Mouse (Mus musculus): ENCODE measurements around the gene Aass. TPM values are rescaled to one million over a fixed set of nuclear protein-coding genes. Genes with fewer than 3 reads are reported as not detected.
"Not testable (repeated sequence)": the region's sequence is repeated elsewhere in the genome, so short reads cannot be mapped to it uniquely, and the experiment has no call there.

The Aass gene
- polyA plus RNA-seq (2016; fragmentation: Nextera tagmentation; extraction: Ambion mirVana) = 3.5 and 3.6 TPM in 2 replicates

- peak; percentile 63; the same call in 1 of the 2 replicates for ATAC-seq (ENCODE audit: low FRiP score)
- no peaks in the 10 kb centered on the region for H3K9me3 ChIP-seq (replicated peaks)
Observed at GRCm38 (mm10) chr6:23132573-23133181, at the start of gene Aass. Aass (minus strand) TSS chr6:23132986.

GRCm38 (mm10) chr6:23180096-23180495, 47.3 kb upstream of the Aass start:
- no peak overlapping the region for H3K9ac ChIP-seq
- H3K27me3 ChIP-seq = no peaks in the 10 kb centered on the region
- 26% methylated on average over 8 of the region's 8 CpGs for WGBS
- no peaks in the 10 kb centered on the region for H3K4me1 ChIP-seq
- H3K4me2 ChIP-seq (replicated peaks) = 0 out of 2 replicates have a peak overlapping the region, but pooled peaks have one; percentile 17
- no peak for ATAC-seq (ENCODE audit: low FRiP score)
- H3K4me3 ChIP-seq = no peak overlapping the region
- no peak overlapping the region for H3K27ac ChIP-seq
- no peaks in the 10 kb centered on the region for H3K9me3 ChIP-seq (replicated peaks)
- no peaks in the 10 kb centered on the region for H3K36me3 ChIP-seq

More at GRCm38 (mm10) chr6:23132573-23133181, at the start of gene Aass:
- Histone ChIP-seq H3K4me1 (peaks cover 9% of the 10 kb centered on the region), H3K4me2 (replicated peaks) (peak within 1 kb of the TSS; percentile 76), H3K4me3 (peak within 1 kb of the TSS; percentile 42), H3K27ac (no peak within 1 kb of the TSS), H3K27me3 (no peaks in the 10 kb centered on the region), H3K9ac (peak within 1 kb of the TSS; percentile 20; the same call in 1 of the 2 replicates), H3K36me3 (no peaks in the 10 kb centered on the region)
- WGBS = under 1% methylated on average over 20 of the region's 20 CpGs

DNA sequence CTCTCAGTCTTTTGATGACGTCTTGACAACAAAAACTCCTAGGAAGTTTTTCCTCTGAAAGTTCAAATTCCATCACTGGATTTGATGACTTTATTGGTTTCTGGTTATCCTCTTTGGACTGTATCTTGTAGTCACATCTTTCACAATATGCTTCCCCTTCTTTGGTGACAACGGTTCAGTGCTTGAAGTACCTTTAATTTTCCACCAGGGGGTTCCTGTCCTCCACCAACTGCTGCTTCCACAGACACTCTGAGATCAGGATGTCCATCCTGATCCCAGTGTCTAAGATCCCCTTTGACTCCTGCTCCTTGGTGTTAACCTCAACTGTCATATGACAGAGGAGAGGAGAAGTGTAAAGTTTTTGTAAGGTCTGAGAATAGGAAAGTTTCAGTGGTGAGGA, 31.0 kb upstream of the Aass start:
- H3K4me2 ChIP-seq (replicated peaks); H3K36me3 ChIP-seq; H3K27me3 ChIP-seq; H3K9me3 ChIP-seq (replicated peaks); H3K9ac ChIP-seq; H3K4me1 ChIP-seq; H3K4me3 ChIP-seq; ATAC-seq (ENCODE audit: low FRiP score); H3K27ac ChIP-seq: not testable (repeated sequence)
- 56% methylated on average over 2 of the region's 2 CpGs for WGBS

GRCm38 (mm10) chr6:23156357-23156756, 23.6 kb upstream of the Aass start:
- not testable (repeated sequence) for H3K9me3 ChIP-seq (replicated peaks); H3K4me2 ChIP-seq (replicated peaks); ATAC-seq (ENCODE audit: low FRiP score); H3K9ac ChIP-seq; H3K27me3 ChIP-seq; H3K4me3 ChIP-seq; H3K36me3 ChIP-seq; H3K27ac ChIP-seq; H3K4me1 ChIP-seq
- WGBS = 64% methylated on average over 3 of the region's 3 CpGs

- no peak overlapping the region for H3K4me2 ChIP-seq (replicated peaks)
- H3K9ac ChIP-seq = no peak overlapping the region
- H3K27me3 ChIP-seq = no peaks in the 10 kb centered on the region
- no peak overlapping the region for H3K4me3 ChIP-seq
- H3K36me3 ChIP-seq = no peaks in the 10 kb centered on the region
- H3K9me3 ChIP-seq (replicated peaks) = no peaks in the 10 kb centered on the region
- no peak for ATAC-seq (ENCODE audit: low FRiP score)
- 92% methylated on average over 2 of the region's 2 CpGs for WGBS
- no peaks in the 10 kb centered on the region for H3K4me1 ChIP-seq
- H3K27ac ChIP-seq = no peak overlapping the region
Observed at GRCm38 (mm10) chr6:23153112-23153511, 20.3 kb upstream of the Aass start.

GRCm38 (mm10) chr6:23147221-23147620, 14.4 kb upstream of the Aass start:
- Histone ChIP-seq H3K4me2 (replicated peaks) (no peak overlapping the region), H3K27me3 (no peaks in the 10 kb centered on the region), H3K4me3 (no peak overlapping the region), H3K9me3 (replicated peaks) (no peaks in the 10 kb centered on the region), H3K9ac (no peak overlapping the region), H3K36me3 (no peaks in the 10 kb centered on the region), H3K4me1 (no peaks in the 10 kb centered on the region), H3K27ac (no peak overlapping the region)
- 77% methylated on average over 2 of the region's 2 CpGs for WGBS
- no peak for ATAC-seq (ENCODE audit: low FRiP score)

GRCm38 (mm10) chr6:23143980-23144379, 11.2 kb upstream of the Aass start:
- H3K4me3 ChIP-seq = no peak overlapping the region
- ATAC-seq (ENCODE audit: low FRiP score) = no peak
- no peaks in the 10 kb centered on the region for H3K9me3 ChIP-seq (replicated peaks)
- H3K4me1 ChIP-seq = no peaks in the 10 kb centered on the region
- H3K27me3 ChIP-seq = no peaks in the 10 kb centered on the region
- no peak overlapping the region for H3K9ac ChIP-seq
- H3K36me3 ChIP-seq = no peaks in the 10 kb centered on the region
- no peak overlapping the region for H3K4me2 ChIP-seq (replicated peaks)
- H3K27ac ChIP-seq = no peak overlapping the region

DNA sequence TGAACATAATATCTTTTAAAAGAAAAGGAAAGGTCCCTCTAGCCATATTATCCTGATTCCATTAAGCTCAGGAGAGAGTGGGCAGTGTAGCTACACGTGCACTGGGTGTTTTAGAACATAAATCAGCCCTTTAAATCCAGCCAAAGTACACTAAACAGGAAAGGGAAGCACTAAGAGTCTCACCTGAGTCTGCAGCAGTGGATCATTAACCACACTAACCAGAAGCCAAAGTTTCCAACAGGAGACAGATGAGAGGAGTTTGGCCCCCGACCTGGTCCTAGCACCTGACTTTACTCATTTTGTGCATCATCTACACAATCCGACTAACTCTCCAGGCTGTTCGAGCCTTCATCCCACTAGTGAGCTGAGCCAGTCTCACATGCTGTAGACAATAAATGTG, 1.8 kb downstream of the Aass start:
- Histone ChIP-seq H3K4me1 (peaks cover 9% of the 10 kb centered on the region), H3K4me3 (no peak overlapping the region), H3K9ac (no peak overlapping the region), H3K27me3 (no peaks in the 10 kb centered on the region), H3K27ac (no peak overlapping the region), H3K4me2 (replicated peaks) (no peak overlapping the region), H3K36me3 (no peaks in the 10 kb centered on the region), H3K9me3 (replicated peaks) (no peaks in the 10 kb centered on the region)
- ATAC-seq (ENCODE audit: low FRiP score) = no peak
- 78% methylated on average over 4 of the region's 4 CpGs for WGBS

- Histone ChIP-seq H3K9me3 (replicated peaks) (no peaks in the 10 kb centered on the region), H3K36me3 (no peaks in the 10 kb centered on the region), H3K4me2 (replicated peaks) (no peak overlapping the region), H3K4me3 (no peak overlapping the region), H3K4me1 (peaks cover 9% of the 10 kb centered on the region), H3K27me3 (no peaks in the 10 kb centered on the region), H3K27ac (no peak overlapping the region), H3K9ac (no peak overlapping the region)
- 78% methylated on average over 4 of the region's 4 CpGs for WGBS
- no peak for ATAC-seq (ENCODE audit: low FRiP score)
Observed at GRCm38 (mm10) chr6:23129201-23129600, 3.6 kb downstream of the Aass start.

DNA sequence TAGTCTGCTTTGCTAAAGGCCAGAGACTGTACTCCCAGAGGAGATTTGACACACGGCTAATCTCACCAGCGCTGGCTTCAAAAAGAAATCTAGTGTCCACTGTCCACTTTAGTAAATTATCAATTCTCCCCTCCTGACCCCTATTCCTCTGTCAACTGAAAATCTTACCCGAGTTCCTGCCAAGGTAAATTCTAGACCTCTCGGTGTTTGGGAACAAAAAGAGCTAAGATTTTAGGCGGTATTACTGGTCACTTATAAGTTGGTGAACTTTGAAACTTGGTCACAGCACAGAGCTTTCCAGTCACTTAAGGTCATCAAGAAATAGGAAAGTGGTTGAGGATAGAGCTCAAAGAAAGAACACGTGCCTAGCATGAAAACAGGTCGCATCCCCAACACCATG, 6.1 kb downstream of the Aass start:
- Histone ChIP-seq H3K27me3 (no peaks in the 10 kb centered on the region), H3K4me1 (no peaks in the 10 kb centered on the region), H3K9ac (no peak overlapping the region), H3K27ac (no peak overlapping the region), H3K36me3 (no peaks in the 10 kb centered on the region), H3K4me2 (replicated peaks) (no peak overlapping the region), H3K4me3 (no peak overlapping the region), H3K9me3 (replicated peaks) (no peaks in the 10 kb centered on the region)
- 78% methylated on average over 7 of the region's 7 CpGs for WGBS
- no peak for ATAC-seq (ENCODE audit: low FRiP score)

GRCm38 (mm10) chr6:23125831-23126230, 7.0 kb downstream of the Aass start:
- 91% methylated on average over 5 of the region's 5 CpGs for WGBS
- ATAC-seq (ENCODE audit: low FRiP score) = no peak
- no peaks in the 10 kb centered on the region for H3K36me3 ChIP-seq
- H3K4me3 ChIP-seq = no peak overlapping the region
- no peak overlapping the region for H3K9ac ChIP-seq
- no peaks in the 10 kb centered on the region for H3K4me1 ChIP-seq
- no peaks in the 10 kb centered on the region for H3K9me3 ChIP-seq (replicated peaks)
- no peaks in the 10 kb centered on the region for H3K27me3 ChIP-seq
- no peak overlapping the region for H3K4me2 ChIP-seq (replicated peaks)
- no peak overlapping the region for H3K27ac ChIP-seq

DNA sequence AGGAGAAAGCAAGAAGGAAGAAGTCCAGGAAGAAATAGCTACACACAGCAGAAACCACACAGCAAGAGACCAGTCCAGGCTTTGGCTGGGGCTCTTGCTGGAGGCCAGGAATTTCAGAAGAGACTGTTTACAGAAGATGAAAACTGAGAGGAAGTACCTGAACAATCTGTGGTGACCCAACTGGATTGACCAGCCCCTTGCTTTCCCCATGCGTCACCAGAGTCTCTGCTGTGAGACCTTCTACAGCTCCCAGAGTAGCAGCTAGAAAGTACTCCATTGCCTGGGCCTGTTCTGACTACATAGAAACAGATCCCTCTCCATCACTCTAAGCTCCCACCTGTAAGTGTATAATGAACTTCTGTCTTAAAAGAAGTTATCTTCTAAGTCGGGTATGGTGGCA, 8.0 kb downstream of the Aass start:
- H3K4me3 ChIP-seq = no peak overlapping the region
- H3K27me3 ChIP-seq = no peaks in the 10 kb centered on the region
- no peak for ATAC-seq (ENCODE audit: low FRiP score)
- WGBS = 76% methylated on average over 2 of the region's 2 CpGs
- no peak overlapping the region for H3K27ac ChIP-seq
- H3K4me2 ChIP-seq (replicated peaks) = no peak overlapping the region
- no peaks in the 10 kb centered on the region for H3K4me1 ChIP-seq
- no peaks in the 10 kb centered on the region for H3K9me3 ChIP-seq (replicated peaks)
- no peak overlapping the region for H3K9ac ChIP-seq
- no peaks in the 10 kb centered on the region for H3K36me3 ChIP-seq

DNA sequence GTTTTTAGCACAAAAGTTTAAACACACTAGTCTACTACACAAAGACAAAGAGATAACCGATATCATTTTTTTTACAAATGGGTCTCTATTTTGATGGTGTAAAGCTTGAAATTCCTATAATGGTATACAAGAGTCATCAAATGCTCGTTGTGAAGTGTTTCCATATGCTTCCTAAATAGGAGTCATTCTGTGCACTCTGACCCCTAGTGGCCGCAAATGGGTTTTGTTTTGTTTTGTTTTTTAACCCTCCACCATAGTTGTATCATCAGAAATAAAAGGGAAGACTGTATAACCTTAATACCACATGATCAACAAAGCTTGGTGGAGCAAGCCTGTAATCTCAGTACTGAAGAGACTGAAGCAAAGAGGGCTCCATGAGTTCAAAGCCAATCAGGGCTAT, 9.9 kb downstream of the Aass start:
- no peak overlapping the region for H3K4me3 ChIP-seq
- H3K27me3 ChIP-seq = no peaks in the 10 kb centered on the region
- 46% methylated on average over 3 of the region's 3 CpGs for WGBS
- no peaks in the 10 kb centered on the region for H3K4me1 ChIP-seq
- no peak overlapping the region for H3K9ac ChIP-seq
- no peak for ATAC-seq (ENCODE audit: low FRiP score)
- no peaks in the 10 kb centered on the region for H3K9me3 ChIP-seq (replicated peaks)
- H3K4me2 ChIP-seq (replicated peaks) = no peak overlapping the region
- H3K36me3 ChIP-seq = no peaks in the 10 kb centered on the region
- no peak overlapping the region for H3K27ac ChIP-seq

All from hindbrain, embryonic 12.5 days (tissue).